Mouse (Mus musculus): ENCODE data around the gene Ube4b.
"Not testable (repeated sequence)": the region's sequence is repeated elsewhere in the genome, so short reads cannot be mapped to it uniquely, and the experiment has no call there.

Ube4b gene

GRCm38 (mm10) chr4:149426325-149427199 is at the start of gene Ube4b:
TSS of gene Ube4b (minus strand) at chr4:149426749.
- peak; percentile 94 to 95 for DNase-seq (ENCODE audit: low read depth in 2 of 2, low spot score in 2 of 2)

- no peak for DNase-seq (ENCODE audit: low read depth in 2 of 2, low spot score in 2 of 2)
Measured at GRCm38 (mm10) chr4:149475096-149475495, 48.5 kb upstream of the Ube4b start.

GRCm38 (mm10) chr4:149469557-149469956 is 43.0 kb upstream of the Ube4b start:
- peak; percentile 57 for DNase-seq (ENCODE audit: low read depth in 2 of 2, low spot score in 2 of 2)

- no peak for DNase-seq (ENCODE audit: low read depth in 2 of 2, low spot score in 2 of 2)
Measured at GRCm38 (mm10) chr4:149463435-149463950, 36.9 kb upstream of the Ube4b start.

- DNase-seq (ENCODE audit: low read depth in 2 of 2, low spot score in 2 of 2) = no peak
Measured at GRCm38 (mm10) chr4:149462305-149462971, 35.9 kb upstream of the Ube4b start.

GRCm38 (mm10) chr4:149461579-149462304 is 35.2 kb upstream of the Ube4b start:
- DNase-seq (ENCODE audit: low read depth in 2 of 2, low spot score in 2 of 2) = no peak

GRCm38 (mm10) chr4:149460475-149460874 is 33.9 kb upstream of the Ube4b start:
- DNase-seq (ENCODE audit: low read depth in 2 of 2, low spot score in 2 of 2) = not testable (repeated sequence)

- no peak for DNase-seq (ENCODE audit: low read depth in 2 of 2, low spot score in 2 of 2)
Measured at GRCm38 (mm10) chr4:149459425-149459824, 32.9 kb upstream of the Ube4b start.

GRCm38 (mm10) chr4:149458526-149458925 is 32.0 kb upstream of the Ube4b start:
- DNase-seq (ENCODE audit: low read depth in 2 of 2, low spot score in 2 of 2) = no peak

GRCm38 (mm10) chr4:149457831-149458430 is 31.4 kb upstream of the Ube4b start:
- no peak for DNase-seq (ENCODE audit: low read depth in 2 of 2, low spot score in 2 of 2)

- DNase-seq (ENCODE audit: low read depth in 2 of 2, low spot score in 2 of 2) = not testable (repeated sequence)
Measured at GRCm38 (mm10) chr4:149457163-149457562, 30.6 kb upstream of the Ube4b start.

- no peak for DNase-seq (ENCODE audit: low read depth in 2 of 2, low spot score in 2 of 2)
Measured at GRCm38 (mm10) chr4:149454879-149455278, 28.3 kb upstream of the Ube4b start, which contains the start of gene Rbp7. TSS of gene Rbp7 (minus strand) at chr4:149454978.

- no peak for DNase-seq (ENCODE audit: low read depth in 2 of 2, low spot score in 2 of 2)
Measured at GRCm38 (mm10) chr4:149454263-149454662, 27.7 kb upstream of the Ube4b start.

GRCm38 (mm10) chr4:149453656-149454055 is 27.1 kb upstream of the Ube4b start:
- DNase-seq (ENCODE audit: low read depth in 2 of 2, low spot score in 2 of 2) = peak; percentile 56 to 70

GRCm38 (mm10) chr4:149450636-149451035 is 24.1 kb upstream of the Ube4b start:
- no peak for DNase-seq (ENCODE audit: low read depth in 2 of 2, low spot score in 2 of 2)

GRCm38 (mm10) chr4:149446309-149446708 is 19.8 kb upstream of the Ube4b start:
- DNase-seq (ENCODE audit: low read depth in 2 of 2, low spot score in 2 of 2) = no peak

- no peak for DNase-seq (ENCODE audit: low read depth in 2 of 2, low spot score in 2 of 2)
Measured at GRCm38 (mm10) chr4:149445868-149446267, 19.3 kb upstream of the Ube4b start.

- DNase-seq (ENCODE audit: low read depth in 2 of 2, low spot score in 2 of 2) = peak; percentile 71 to 77
Measured at GRCm38 (mm10) chr4:149444964-149445701, 18.6 kb upstream of the Ube4b start.

- DNase-seq (ENCODE audit: low read depth in 2 of 2, low spot score in 2 of 2) = no peak
Measured at GRCm38 (mm10) chr4:149444465-149444864, 17.9 kb upstream of the Ube4b start.

- no peak for DNase-seq (ENCODE audit: low read depth in 2 of 2, low spot score in 2 of 2)
Measured at GRCm38 (mm10) chr4:149442436-149442835, 15.9 kb upstream of the Ube4b start.
